Mouse (Mus musculus) CH12.LX (cell line): Measurements from ENCODE around the gene Zc2hc1b.

Experiments used
- CTCF ChIP-seq, 2 experiments: IDR thresholded peaks in 1 of 2; conservative IDR thresholded peaks in 1 of 2; 2 replicates each; pipeline ENCODE4 v1.5.1; 2011 to 2012; ENCODE audit warnings: low read depth in 2 of 2, low read length in 2 of 2, improper control_type of control experiment in 1 of 2, inconsistent platforms in 1 of 2, mild to moderate bottlenecking in 1 of 2, moderate library complexity in 1 of 2
- HCFC1 ChIP-seq: IDR thresholded peaks from 2 replicates; pipeline ENCODE4 v1.6.1; 2012; ENCODE audit warnings: low read depth, mild to moderate bottlenecking, inconsistent platforms, low read length, improper control_type of control experiment
- POLR2A ChIP-seq: IDR thresholded peaks from 2 replicates; pipeline ENCODE4 v1.6.1; 2011; ENCODE audit warnings: low read depth, mild to moderate bottlenecking, improper control_type of control experiment, low read length
- ZNF384 ChIP-seq: IDR thresholded peaks from 2 replicates; pipeline ENCODE4 v1.6.1; 2012; ENCODE audit warnings: low read depth, low read length, improper control_type of control experiment, inconsistent platforms

- TF ChIP-seq HCFC1 (no peak), CTCF (conservative IDR thresholded peaks at IDR 0.05 in 1 of 2, IDR thresholded peaks at IDR 0.05 in 1 of 2; ENCODE audit: low read depth in 2 of 2, low read length in 2 of 2) (no peak), ZNF384 (no peak), POLR2A (no peak)
Observed at GRCm38 (mm10) chr10:13115030-13115429, 62.8 kb downstream of the Zc2hc1b start.
